Mouse (Mus musculus): ENCODE measurements at regions not wholly inside any gene's neighbourhood (a gene's known extent, or its start where the extent isn't known, plus 50 kb on each side); places are given as distances from the start of the nearest gene placed in this dataset.

GRCm38 (mm10) chr1:193697001-193697400, 326.9 kb upstream of the Camk1g start:
- no peak for TF ChIP-seq POLR2A (IDR thresholded peaks at IDR 0.05; ENCODE audit: low read depth, low read length)
- TF ChIP-seq CTCF (IDR thresholded peaks at IDR 0.05; ENCODE audit: extremely low read depth, insufficient read depth, insufficient read length, insufficient replicate concordance): no peak
